Mouse (Mus musculus): ENCODE measurements around the gene Rnf13. TPM values are rescaled to one million over a fixed set of nuclear protein-coding genes. Genes with fewer than 3 reads are reported as not detected.
"Not testable (repeated sequence)": the region's sequence is repeated elsewhere in the genome, so short reads cannot be mapped to it uniquely, and the experiment has no call there.

The Rnf13 gene
- 10 to 100 TPM; 61.7 to 64.0 TPM for total RNA-seq (2021)
- long read RNA-seq, experiment 1, transcript Rnf13-201 (10 exons, 2,678 nt): major isoform, 27 of 36 reads
- long read RNA-seq, experiment 1, partial matches to known transcripts: 3 of 36 reads
- long read RNA-seq, experiment 1, other reads (novel, unspliced or antisense): 3 of 36 reads
- long read RNA-seq, experiment 2, transcript Rnf13-201 (10 exons, 2,678 nt): major isoform, 62 of 83 reads
- long read RNA-seq, experiment 2, partial matches to known transcripts: 1 of 83 reads
- long read RNA-seq, experiment 2, other reads (novel, unspliced or antisense): 15 of 83 reads

GRCm38 (mm10) chr3:57735511-57736370 is at the start of gene Rnf13:
Rnf13 (plus strand) TSS chr3:57736062.
- peak; percentile 81 to 90 for DNase-seq (ENCODE audit: low spot score in 2 of 2)

GRCm38 (mm10) chr3:57691772-57692171 is 44.1 kb upstream of the Rnf13 start:
- no peak for DNase-seq (ENCODE audit: low spot score in 2 of 2)

GRCm38 (mm10) chr3:57692719-57693118 is 43.1 kb upstream of the Rnf13 start, which contains the start of gene Ankub1:
Ankub1 (minus strand) TSS chr3:57692799.
- no peak for DNase-seq (ENCODE audit: low spot score in 2 of 2)

DNA sequence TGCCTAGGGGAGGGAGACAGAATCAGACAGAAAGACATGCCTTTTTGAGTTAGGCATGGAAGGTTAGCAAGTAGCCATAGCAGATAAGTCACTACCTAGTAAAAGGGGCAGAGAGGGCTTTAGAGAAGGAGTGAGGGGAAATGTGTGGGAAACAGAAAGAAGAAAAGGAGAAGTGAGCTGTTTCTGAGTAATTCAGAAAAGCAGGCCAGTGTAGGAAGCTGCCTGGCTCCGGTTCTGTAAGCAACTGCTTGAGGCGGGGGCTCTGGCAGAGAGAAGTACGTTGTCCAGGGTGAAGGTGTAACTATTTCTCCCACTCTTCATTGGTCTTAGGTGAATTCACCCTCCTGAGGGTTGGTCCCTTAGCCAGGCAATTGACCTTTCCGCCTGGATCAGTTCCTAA is 39.6 kb upstream of the Rnf13 start:
- no peak for DNase-seq (ENCODE audit: low spot score in 2 of 2)

- no peak for DNase-seq (ENCODE audit: low spot score in 2 of 2)
Measured at GRCm38 (mm10) chr3:57696779-57697178, 39.1 kb upstream of the Rnf13 start.

DNA sequence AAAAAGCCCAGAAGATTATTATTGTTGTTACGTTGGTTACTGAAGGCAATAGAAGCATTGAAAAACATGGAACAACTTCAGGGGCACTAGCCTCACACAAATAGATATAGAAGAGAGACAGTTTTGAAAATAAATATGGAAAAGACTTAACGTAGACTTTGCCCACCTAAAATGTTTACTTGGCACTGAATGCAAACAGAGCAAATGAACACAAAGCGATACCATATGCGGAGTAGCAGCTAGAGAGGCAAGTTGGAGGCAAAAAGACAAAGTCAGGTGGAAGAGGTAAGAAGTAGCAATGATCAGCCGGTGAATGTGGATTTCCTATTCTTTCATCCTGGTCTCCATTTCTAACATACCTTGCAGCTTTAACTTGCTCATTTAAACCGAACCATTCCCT is 21.7 kb upstream of the Rnf13 start:
- no peak for DNase-seq (ENCODE audit: low spot score in 2 of 2)

GRCm38 (mm10) chr3:57732206-57732915 is 3.5 kb upstream of the Rnf13 start:
- DNase-seq (ENCODE audit: low spot score in 2 of 2): no peak

- no peak for DNase-seq (ENCODE audit: low spot score in 2 of 2)
Measured at GRCm38 (mm10) chr3:57736419-57737095, 695 bp downstream of the Rnf13 start.

GRCm38 (mm10) chr3:57739830-57740229 is 4.0 kb downstream of the Rnf13 start:
- no peak for DNase-seq (ENCODE audit: low spot score in 2 of 2)

GRCm38 (mm10) chr3:57748576-57749267 is 12.9 kb downstream of the Rnf13 start:
- no peak for DNase-seq (ENCODE audit: low spot score in 2 of 2)

DNA sequence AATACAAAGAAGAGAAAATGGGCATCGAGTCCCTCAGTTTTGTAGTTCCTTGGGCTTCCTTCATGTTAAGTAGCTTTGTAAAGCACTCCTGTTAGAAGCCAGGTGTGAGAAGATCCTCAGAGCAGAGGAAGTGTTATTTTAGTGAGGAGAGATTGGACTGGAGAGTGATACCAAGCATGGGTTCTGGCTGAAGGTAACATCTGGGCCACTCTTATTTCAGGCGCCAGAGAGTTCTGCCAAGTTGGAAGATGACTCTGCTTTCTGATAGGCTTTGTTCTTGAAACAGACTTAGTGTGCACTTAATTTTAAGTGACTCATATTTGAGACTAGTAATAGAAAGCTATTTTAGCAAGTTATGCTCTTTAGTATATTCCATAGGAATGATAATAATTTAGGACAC is 41.1 kb downstream of the Rnf13 start:
- DNase-seq (ENCODE audit: low spot score in 2 of 2): no peak

- DNase-seq (ENCODE audit: low spot score in 2 of 2): no peak
Measured at GRCm38 (mm10) chr3:57788472-57788871, 52.6 kb downstream of the Rnf13 start.

DNA sequence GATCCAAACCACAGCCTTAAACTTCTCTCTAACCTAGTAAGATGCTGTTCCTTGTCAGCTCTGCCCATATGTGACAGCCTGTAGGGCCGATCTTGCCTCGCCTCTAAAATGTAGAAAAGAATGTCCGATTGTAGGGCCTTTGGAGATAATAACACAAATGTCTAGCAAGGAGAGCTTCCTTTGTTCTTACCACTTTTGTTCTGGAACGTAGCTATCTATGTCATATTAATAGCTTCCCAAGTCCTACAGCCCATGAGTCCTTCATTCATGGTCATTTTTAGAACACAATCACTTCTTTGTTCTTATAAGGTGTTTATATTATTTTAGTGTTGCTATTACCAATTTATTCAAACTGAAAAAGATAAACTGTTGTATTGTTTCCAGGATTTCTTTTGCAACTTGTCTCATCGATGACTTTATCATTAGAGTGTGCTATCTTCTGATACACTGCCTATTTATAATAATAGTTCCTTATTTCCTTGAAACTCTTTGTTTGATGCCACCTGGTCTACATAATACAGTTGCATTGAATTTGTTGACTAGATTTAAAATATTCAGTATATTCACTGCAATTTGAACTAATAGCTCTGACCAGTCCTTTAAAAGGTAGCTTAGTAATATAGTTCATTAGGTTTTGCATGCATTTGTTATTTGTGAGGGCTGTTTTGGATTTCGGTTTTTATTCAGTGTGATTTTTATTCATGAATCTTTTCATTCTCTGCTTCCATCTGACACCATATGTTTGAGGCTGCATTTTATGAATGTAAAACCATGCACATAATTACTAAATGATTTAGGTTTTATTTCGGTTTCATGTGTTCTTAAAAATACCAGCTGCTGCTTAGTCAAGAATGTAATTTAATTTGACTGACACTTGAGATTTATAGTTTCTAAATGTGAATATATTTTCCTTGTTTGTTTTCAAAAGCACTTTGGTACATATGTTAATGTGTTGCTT is 53.4 kb downstream of the Rnf13 start:
- no peak for DNase-seq (ENCODE audit: low spot score in 2 of 2)

GRCm38 (mm10) chr3:57791104-57791503 is 55.2 kb downstream of the Rnf13 start:
- DNase-seq (ENCODE audit: low spot score in 2 of 2): no peak

DNA sequence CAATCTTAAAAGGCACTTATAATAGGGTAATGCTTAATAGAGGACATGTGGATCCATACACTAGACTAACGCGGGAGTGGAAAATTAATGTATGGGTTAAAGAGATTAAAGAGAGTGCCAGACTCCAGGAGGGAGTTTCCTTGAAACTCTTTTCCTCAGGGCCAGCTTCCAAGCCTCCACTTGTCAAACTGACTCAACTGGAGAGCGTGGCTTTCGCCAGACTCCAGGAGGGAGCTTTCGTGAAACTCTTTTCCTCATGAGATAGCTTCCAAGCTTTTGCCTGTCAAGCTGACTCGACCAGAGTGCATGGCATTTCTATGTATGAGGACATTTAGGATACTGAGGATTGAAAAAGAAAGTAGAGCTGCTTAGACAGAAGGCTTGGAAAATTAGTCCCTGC is 59.2 kb downstream of the Rnf13 start:
- DNase-seq (ENCODE audit: low spot score in 2 of 2): not testable (repeated sequence)

- DNase-seq (ENCODE audit: low spot score in 2 of 2): no peak
Measured at GRCm38 (mm10) chr3:57815447-57815846, 79.6 kb downstream of the Rnf13 start.

- no peak for DNase-seq (ENCODE audit: low spot score in 2 of 2)
Measured at GRCm38 (mm10) chr3:57825866-57826265, 90.0 kb downstream of the Rnf13 start.

DNA sequence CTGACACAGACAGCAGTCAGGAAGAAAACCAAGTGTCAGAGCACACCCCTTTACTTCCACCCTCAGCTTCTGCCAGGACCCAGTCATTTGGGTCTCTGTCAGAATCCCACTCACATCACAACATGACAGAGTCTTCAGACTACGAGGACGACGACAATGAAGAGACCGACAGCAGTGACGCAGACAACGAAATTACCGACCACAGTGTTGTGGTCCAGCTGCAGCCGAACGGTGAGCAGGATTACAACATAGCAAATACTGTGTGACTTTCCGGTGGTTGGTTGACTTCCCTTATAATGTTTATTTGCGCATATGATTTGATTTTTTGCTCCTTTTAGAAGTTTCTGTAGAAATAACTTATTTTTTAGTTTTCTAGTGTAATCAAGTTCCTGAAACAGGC is 97.7 kb downstream of the Rnf13 start:
- DNase-seq (ENCODE audit: low spot score in 2 of 2): no peak

- no peak for DNase-seq (ENCODE audit: low spot score in 2 of 2)
Measured at GRCm38 (mm10) chr3:57836911-57837310, 101.0 kb downstream of the Rnf13 start.

Measured in adrenal gland, postnatal 4 days (tissue).